Mouse (Mus musculus): ENCODE results near the gene Vmn2r17.

Vmn2r17 gene

GRCm38 (mm10) chr5:109419388-109419787 is at the start of gene Vmn2r17:
Gene Vmn2r17, plus strand, starts transcription at chr5:109419688.
- DNase-seq (ENCODE audit: low spot score) = no peak

DNA sequence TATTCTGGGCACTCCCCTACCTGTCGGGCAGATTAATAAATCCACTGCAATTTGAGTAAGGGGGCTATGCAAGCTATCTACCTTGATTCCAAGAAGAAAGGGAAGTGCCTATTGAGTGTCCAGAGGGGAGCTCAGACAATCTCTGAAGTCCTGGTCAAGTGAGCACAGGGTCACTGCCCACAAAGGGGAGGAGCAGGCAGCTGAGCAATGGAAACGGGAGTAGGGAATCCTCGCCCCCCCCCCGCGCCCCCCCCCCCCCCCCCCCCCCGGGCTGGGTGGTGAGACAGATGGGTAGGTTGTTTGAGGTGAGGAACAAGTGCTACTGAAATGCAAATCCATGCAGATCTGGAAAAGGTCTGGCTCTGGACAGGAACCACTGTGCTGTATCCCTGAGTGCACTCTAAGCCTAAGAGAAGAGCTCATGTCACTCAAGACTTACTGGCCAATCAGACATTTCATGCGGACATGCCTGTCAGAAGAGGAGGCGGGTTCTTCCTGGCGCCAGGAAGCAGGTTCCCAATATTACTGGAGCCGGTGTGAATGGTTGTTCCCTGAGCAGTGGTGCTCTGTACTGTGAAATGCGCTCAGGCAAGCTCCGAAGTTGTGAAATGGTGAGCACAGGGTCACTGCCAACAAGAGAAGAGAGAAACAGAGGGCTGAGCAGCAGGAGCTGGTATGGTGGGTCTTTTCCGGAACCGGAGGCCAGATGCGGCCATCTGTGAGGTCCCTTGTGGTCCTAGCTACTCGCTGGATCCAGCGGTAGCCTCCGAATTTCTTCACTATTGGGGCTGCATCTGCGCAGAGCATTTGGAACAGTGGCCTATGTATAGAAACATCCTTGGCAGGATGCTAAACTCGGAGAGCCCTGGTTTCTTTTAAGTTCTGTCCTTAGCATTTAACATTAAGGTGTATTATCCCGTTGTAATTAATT is 47.4 kb downstream of the Vmn2r17 start:
- peak; percentile 32 for DNase-seq (ENCODE audit: low spot score)

DNA sequence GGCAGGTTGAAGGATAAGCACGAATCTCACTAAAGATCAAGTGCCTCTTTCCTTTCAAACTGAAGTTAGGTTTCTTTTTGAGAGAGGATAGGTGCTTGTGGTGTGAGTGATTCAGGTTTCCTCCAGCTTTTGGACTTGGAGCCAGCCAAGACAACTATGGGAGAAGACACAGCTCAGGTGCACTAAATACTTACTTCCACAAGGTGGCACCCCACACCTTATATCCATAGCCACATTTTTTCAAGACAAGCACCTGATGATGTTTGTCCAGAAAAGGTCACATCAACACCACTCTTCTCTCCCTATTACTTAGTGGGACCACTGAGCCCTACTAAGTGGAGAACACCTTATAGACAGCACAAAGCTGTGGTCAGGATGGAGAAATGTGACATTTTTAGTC is 87.2 kb downstream of the Vmn2r17 start:
- DNase-seq (ENCODE audit: low spot score) = no peak

Data from yolk sac, embryonic 10.5 days (tissue).